Mouse (Mus musculus): ENCODE data around the gene Hyal1.

- TF ChIP-seq CTCF (IDR thresholded peaks at IDR 0.05; ENCODE audit: borderline replicate concordance, extremely low read depth, insufficient read depth, insufficient read length) (no peak), POLR2A (IDR thresholded peaks at IDR 0.05; ENCODE audit: borderline replicate concordance, extremely low read depth, insufficient read depth, insufficient read length, poor library complexity, severe bottlenecking) (no peak)
These were observed 29.9 kb downstream of the Hyal1 start for GRCm38 (mm10) chr9:107606591-107606990.
